Mouse (Mus musculus) thymus, adult 2 months (tissue): ENCODE measurements at regions not wholly inside any gene's neighbourhood (a gene's known extent, or its start where the extent isn't known, plus 50 kb on each side); places are given as distances from the start of the nearest gene placed in this dataset.

ENCODE experiments used
- CTCF ChIP-seq: fragments of 200-500 bp; IDR thresholded peaks from 2 replicates; pipeline ENCODE4 v1.5.1; 2012; ENCODE audit warnings: mild to moderate bottlenecking, control low read depth, low read length, moderate library complexity, borderline replicate concordance; ENCODE audit not compliant: control insufficient read depth, poor library complexity, insufficient read depth; ENCODE audit errors: extremely low read depth
- POLR2A ChIP-seq: fragments of 200-500 bp; IDR thresholded peaks from 2 replicates; pipeline ENCODE4 v1.6.1; 2012; ENCODE audit warnings: mild to moderate bottlenecking, low read length, control low read depth, moderate library complexity; ENCODE audit not compliant: control insufficient read depth, poor library complexity, insufficient read depth; ENCODE audit errors: extremely low read depth

GRCm38 (mm10) chr13:39489806-39490205, 529.1 kb upstream of the Slc35b3 start:
- no peak for TF ChIP-seq POLR2A
- TF ChIP-seq CTCF = no peak
